Mouse (Mus musculus) midbrain, embryonic 10.5 days (tissue): ENCODE results near the gene Pycr1. TPM values are rescaled to one million over a fixed set of nuclear protein-coding genes. Genes with fewer than 3 reads are reported as not detected.

Source experiments
- DNase-seq: peaks from one replicate; pipeline ENCODE4 v3.0.0-alpha.2; 2017; ENCODE audit warnings: low spot score
- H3K27ac ChIP-seq: fragments of 300-500 bp; sonication (generic); replicated peaks from 2 replicates; pipeline ENCODE4 v1.5.1; 2016; ENCODE audit warnings: mild to moderate bottlenecking
- H3K27me3 ChIP-seq: fragments of 300-500 bp; sonication (generic); 2 replicates; pipeline ENCODE4 v1.6.1; 2016; ENCODE audit warnings: low read depth, mild to moderate bottlenecking; ENCODE audit not compliant: poor library complexity, severe bottlenecking
- H3K36me3 ChIP-seq: fragments of 300-500 bp; sonication (generic); 2 replicates; pipeline ENCODE4 v1.6.1; 2016; ENCODE audit warnings: mild to moderate bottlenecking, moderate library complexity
- H3K4me1 ChIP-seq: fragments of 300-500 bp; sonication (generic); 2 replicates; pipeline ENCODE4 v1.6.1; 2016
- H3K4me3 ChIP-seq: fragments of 300-500 bp; sonication (generic); 2 replicates; pipeline ENCODE4 v1.5.1; 2016; ENCODE audit warnings: mild to moderate bottlenecking, moderate library complexity
- H3K9me3 ChIP-seq: fragments of 300-500 bp; sonication (generic); replicated peaks from 2 replicates; pipeline ENCODE4 v1.6.1; 2016; ENCODE audit warnings: mild to moderate bottlenecking
- WGBS: fragments of 180-500 bp; shearing (Covaris S2); methylation state at CpG from one replicate; pipeline ENCODE4 v1.1.7; 2016; 5-methylcytosine and 5-hydroxymethylcytosine counted together
- polyA plus RNA-seq: library from polyadenylated mRNA; unstranded; fragments of >200 nt; fragmentation: Nextera tagmentation; extraction: Ambion mirVana; gene quantifications from 2 replicates; pipeline ENCODE4 v1.2.1, GENCODE M21; 2016

Pycr1 gene
- polyA plus RNA-seq, 1 experiment from 2014 or later: 43.4 TPM

DNA sequence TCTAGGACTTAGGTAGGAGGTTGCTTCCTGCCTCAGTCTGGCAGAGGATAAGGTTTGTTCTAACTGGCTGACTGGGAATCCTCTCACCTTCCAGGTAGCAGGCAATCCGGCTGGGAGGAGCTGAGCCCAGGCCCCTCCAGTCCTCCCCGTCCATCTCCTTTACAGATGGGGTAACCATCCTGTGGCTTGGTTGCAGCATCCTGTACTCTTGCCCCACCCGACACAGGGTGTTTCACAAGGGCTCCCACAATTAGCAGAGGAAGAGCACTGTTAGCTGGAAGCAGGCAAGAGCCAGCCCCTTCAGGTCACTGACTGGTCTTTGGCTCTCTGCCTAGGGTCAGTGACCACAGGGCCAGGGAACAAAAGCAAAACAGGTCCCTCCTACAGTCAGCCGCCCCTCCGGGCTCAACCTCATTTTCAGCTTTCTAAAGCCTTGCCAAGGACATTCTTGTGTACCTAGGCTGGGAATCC lies 13.1 kb downstream of the Pycr1 start:
- DNase-seq: no peak

DNA sequence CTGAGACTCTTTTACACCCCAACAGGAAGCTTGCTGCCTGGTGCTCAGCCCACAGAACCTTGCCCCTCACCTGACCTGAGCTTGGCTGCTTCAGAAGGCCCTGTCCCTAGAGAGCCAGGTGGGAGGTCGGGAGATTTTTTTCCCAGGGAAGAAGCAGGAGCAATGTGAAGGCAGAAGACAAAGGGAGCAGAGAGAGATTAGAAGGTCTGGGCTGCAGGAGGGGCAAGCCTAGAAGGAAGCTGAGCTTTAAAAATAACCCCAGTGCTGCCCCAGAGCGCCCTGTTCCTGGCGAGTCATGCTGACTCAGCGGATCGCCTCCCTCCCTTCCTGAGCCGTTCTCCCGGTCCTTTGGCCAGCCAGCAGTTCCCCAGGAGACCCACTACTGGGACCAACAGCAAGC lies 13.7 kb downstream of the Pycr1 start:
- Histone ChIP-seq H3K27ac (peak overlapping the region; percentile 55), H3K4me3 (peak overlapping the region; percentile 97), H3K9me3 (no peaks in the 10 kb centered on the region), H3K36me3 (peaks cover 36% of the 10 kb centered on the region), H3K4me1 (peaks cover 64% of the 10 kb centered on the region), H3K27me3 (no peaks in the 10 kb centered on the region)
- WGBS: 27% methylated on average over 7 of the region's 7 CpGs
- DNase-seq: peak; percentile 31

More for the DNA sequence above, 13.1 kb downstream of the Pycr1 start:
- Histone ChIP-seq H3K27me3 (no peaks in the 10 kb centered on the region), H3K27ac (peak overlapping the region; percentile 55), H3K9me3 (no peaks in the 10 kb centered on the region), H3K4me1 (peaks cover 59% of the 10 kb centered on the region), H3K36me3 (peaks cover 36% of the 10 kb centered on the region), H3K4me3 (peak overlapping the region; percentile 97)
- WGBS: 29% methylated on average over 5 of the region's 5 CpGs

DNA sequence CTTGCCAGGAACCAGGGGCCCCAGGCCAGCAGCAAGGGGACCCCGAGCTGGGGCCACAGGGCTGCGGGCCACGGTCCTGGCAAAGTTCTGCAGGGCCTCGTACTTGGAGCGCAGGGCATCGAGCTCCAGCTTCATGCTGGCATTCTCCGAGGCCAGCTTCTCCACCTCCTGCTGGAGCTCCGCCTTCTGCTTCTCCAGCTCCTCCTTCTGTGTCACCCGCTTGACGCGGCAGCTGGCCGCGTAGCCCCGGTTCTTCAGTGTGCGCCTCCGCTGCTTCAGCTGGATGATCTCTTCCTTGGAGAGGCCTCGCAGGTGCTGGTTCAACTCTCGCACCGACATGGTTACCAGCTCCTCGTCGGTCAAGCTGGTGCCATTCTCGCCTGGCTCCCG lies 14.2 kb downstream of the Pycr1 start:
- Histone ChIP-seq H3K9me3 (no peaks in the 10 kb centered on the region), H3K4me3 (peak overlapping the region; percentile 97; the same call in 1 of the 2 replicates), H3K27me3 (no peaks in the 10 kb centered on the region), H3K36me3 (peaks cover 36% of the 10 kb centered on the region), H3K4me1 (peaks cover 64% of the 10 kb centered on the region), H3K27ac (no peak overlapping the region; the same call in 1 of the 2 replicates)
- WGBS: 72% methylated on average over 23 of the region's 23 CpGs
- DNase-seq: no peak

DNA sequence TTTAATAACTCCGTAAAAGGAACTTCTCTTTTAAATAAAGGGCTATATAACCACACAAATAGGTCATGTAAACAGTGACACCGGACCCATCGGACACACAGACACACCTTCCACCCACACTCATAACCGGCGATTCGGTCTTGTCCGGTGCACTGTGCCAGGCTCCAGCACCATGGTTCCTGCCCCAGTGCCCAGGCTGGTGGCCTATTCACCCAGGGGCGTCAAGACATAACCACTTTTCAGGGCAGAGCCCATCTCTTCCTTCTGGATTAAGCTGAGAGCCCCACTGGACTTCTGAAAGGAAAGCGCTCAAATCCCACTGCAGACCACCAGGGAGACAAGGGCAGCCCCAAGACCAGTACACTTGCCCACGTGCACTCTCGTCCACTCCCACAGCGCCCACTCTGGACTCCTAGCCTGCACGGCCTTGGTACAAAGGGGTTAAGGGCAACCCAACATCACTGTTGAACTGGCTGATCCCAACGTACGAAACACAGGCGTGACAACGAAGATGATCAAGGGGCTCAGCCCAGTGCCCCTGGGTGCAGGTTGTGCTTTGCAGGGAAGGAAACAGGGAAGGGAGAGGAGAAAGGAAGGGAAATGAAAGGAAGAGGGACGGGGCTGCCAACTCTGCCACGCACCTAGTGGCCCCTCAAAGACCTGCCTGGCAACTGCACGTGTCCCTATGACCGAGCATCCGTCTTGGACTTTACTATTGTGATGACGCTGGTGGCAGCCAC lies 14.8 kb downstream of the Pycr1 start:
- DNase-seq: no peak
- H3K9me3 ChIP-seq: no peaks in the 10 kb centered on the region
- 96% methylated on average over 23 of the region's 23 CpGs for WGBS
- H3K4me1 ChIP-seq: peaks cover 64% of the 10 kb centered on the region
- no peak overlapping the region; the same call in 1 of the 2 replicates for H3K27ac ChIP-seq
- H3K4me3 ChIP-seq: peak overlapping the region; percentile 97; the same call in 1 of the 2 replicates
- peaks cover 36% of the 10 kb centered on the region for H3K36me3 ChIP-seq
- no peaks in the 10 kb centered on the region for H3K27me3 ChIP-seq

DNA sequence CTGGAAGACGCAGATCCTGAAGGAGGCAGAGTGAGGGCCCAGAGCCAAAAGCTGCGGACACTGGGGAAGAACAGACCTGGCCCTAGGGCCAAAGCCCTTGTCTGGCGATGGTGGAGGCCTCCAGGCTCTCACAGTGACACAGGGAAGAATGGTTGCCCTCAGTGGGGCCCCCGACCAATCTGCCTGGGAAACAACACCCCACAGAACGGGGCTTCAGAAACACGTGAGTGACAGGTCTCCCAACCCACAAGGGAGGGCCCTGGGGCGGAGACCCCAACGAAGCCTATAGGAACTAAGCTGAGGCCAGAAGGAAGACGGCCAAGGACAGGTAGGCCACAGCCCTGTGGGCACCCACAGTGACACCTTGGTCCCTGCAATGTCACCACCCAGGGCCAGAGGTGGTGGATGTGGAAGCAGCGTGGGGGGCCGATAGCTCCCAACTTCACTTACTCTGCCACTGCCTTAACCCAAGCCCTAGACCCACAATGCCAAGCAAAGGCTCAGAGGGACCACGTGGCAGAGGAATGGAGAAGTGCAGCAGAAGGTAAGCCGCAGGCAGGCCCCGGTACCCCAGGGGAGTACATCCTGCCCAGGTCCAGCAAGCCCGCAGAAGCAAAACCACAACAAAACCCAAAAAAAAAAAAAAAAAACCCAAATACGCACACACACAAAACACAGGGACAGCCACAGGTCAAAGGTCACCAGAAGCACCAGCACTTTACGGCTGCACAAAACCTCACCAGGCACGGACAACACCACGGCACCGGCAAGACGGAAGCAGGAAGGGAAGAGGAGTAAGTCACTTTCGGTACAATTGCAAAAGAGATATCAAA lies 15.9 kb downstream of the Pycr1 start:
- H3K4me3 ChIP-seq: peak overlapping the region; percentile 7
- no peaks in the 10 kb centered on the region for H3K27me3 ChIP-seq
- H3K27ac ChIP-seq: no peak overlapping the region
- H3K9me3 ChIP-seq: no peaks in the 10 kb centered on the region
- 83% methylated on average over 22 of the region's 22 CpGs for WGBS
- peaks cover 65% of the 10 kb centered on the region for H3K4me1 ChIP-seq
- H3K36me3 ChIP-seq: peaks cover 45% of the 10 kb centered on the region
- no peak for DNase-seq

DNA sequence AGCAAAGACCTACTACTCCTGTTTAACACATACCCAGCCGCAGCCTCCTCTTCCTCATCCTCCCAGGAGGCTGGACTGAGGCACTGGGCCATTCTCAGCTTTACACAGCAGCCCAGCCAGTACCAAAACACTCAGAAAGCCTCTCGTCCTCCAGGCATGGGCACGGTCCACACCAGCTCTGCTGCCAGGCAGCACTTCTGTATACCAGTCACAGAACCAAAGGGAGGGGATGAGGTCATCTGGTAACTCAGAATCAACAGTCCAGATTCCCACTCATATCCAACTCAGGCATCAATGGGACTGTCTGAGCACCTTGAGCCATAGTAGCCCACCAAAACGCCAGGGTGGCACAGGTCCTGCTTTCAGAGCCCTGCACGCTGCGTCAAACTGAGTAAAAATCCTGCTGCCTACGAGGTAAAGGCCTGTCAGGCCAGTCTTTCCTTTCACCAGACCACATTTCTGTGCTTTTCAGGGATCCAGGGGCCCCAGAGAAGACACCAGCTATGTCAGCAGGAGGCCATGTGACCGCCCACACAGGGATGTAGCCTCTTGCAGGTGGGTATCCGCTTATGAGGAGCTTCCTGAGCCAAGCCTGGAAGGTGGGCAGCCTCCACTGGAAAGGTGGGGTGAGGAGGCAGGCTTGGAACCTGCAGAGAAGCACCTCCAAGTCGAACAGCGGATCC lies 16.6 kb downstream of the Pycr1 start:
- 90% methylated on average over 11 of the region's 11 CpGs for WGBS
- no peak overlapping the region for H3K27ac ChIP-seq
- H3K9me3 ChIP-seq: no peaks in the 10 kb centered on the region
- no peak for DNase-seq
- H3K4me1 ChIP-seq: peaks cover 58% of the 10 kb centered on the region
- H3K4me3 ChIP-seq: peak overlapping the region; percentile 7
- H3K36me3 ChIP-seq: peaks cover 52% of the 10 kb centered on the region
- no peaks in the 10 kb centered on the region for H3K27me3 ChIP-seq

DNA sequence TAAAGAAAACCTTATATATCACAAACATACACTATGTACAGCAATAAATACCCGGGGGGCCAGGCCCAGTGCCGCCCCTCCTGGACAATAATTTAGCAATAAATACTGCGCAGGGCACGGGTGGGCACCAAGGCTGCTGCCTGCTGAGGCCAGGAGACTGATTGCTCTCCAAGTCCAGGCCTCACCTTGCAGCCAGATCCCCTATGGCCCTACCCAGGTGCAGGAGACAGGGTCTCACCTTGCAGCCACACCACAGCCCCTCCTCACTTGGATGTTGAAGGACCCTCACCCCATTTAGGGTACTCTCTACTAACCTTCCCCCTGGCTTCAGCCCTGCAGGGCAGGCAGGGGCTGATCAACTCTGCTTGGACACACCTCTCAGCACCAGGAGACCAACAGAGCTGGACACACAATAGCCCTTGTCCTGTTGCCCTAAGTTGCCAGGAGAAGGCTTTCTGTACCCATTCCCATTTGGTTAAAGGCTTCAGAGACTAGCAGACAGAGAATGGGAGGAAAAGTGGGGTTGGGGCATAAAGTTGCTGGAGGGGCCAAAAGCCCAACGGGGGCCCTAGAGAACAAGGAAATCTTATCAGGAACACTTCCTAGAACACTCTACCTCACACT lies 18.3 kb downstream of the Pycr1 start, which contains the start of gene Sirt7:
Sirt7 (minus strand) TSS at position 89 of the 624 bp plus-strand sequence.
- Histone ChIP-seq H3K27me3 (no peaks in the 10 kb centered on the region), H3K4me1 (peaks cover 41% of the 10 kb centered on the region), H3K36me3 (peaks cover 67% of the 10 kb centered on the region), H3K27ac (peak within 1 kb of the TSS; percentile 85), H3K9me3 (no peaks in the 10 kb centered on the region), H3K4me3 (peak within 1 kb of the TSS; percentile 97)
- DNase-seq: no peak
- WGBS: 22% methylated on average over 5 of the region's 5 CpGs

DNA sequence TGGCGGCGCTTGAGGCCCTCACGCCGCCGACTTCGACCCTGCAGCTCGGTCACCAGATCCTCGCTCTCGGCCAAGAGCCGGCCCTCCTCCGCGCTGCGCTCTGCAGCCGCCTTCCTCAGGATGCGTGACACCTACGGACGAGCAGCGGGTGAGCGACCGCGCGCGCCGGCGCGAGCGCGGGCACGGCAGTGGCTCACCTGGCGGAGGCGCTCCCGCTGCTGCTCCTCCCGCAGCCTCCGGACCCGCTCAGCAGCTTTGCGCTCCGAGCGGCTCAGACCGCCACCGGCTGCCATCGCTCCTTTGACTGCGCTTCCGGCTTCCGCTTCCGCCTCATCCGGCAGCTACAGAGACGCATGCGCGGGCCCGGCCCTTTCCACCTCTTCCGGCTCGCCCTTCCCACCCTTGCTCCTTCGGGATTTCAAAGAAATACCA lies 18.9 kb downstream of the Pycr1 start:
- no peaks in the 10 kb centered on the region for H3K9me3 ChIP-seq
- peak overlapping the region; percentile 85 for H3K27ac ChIP-seq
- WGBS: under 1% methylated on average over 52 of the region's 53 CpGs
- peaks cover 69% of the 10 kb centered on the region for H3K36me3 ChIP-seq
- H3K4me1 ChIP-seq: peaks cover 35% of the 10 kb centered on the region
- peak overlapping the region; percentile 97 for H3K4me3 ChIP-seq
- DNase-seq: peak; percentile 87
- H3K27me3 ChIP-seq: no peaks in the 10 kb centered on the region

DNA sequence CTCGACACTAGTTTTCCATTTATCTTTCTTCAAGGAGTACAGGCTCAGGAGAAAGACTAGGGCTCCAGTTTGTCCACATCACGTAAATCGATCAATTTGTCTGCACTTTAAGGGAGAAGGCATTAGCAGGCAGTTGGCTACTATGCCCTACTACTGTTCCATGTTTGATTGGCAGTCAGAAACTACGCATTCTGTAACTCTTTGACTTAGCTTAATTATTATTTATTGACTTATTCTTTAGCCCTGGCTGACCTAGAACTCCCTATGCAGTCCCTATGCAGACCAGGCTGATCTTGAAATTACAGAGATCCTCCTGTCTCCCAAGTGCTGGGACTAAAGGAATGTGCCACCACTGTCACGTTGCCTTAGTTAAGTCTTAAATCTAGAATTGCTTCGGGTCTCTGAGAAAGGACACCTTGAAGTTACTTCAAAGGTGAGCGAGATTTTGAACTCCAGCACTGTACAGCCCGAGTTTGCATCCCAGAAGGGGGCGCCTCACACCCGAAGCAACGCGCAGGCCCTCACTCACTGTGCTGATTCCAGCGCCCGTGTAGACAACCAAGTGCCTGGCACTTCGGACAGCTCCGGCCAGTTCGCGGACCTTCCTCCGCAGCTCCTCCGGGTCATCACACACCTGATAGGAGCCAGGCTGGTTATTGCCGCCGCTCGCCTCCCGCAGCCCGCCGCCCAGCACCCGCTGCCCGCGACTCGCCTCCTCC lies 19.4 kb downstream of the Pycr1 start:
- H3K27ac ChIP-seq: peak overlapping the region; percentile 85
- H3K4me1 ChIP-seq: peaks cover 30% of the 10 kb centered on the region
- no peaks in the 10 kb centered on the region for H3K27me3 ChIP-seq
- peak; percentile 62 for DNase-seq
- H3K9me3 ChIP-seq: no peaks in the 10 kb centered on the region
- peaks cover 69% of the 10 kb centered on the region for H3K36me3 ChIP-seq
- 12% methylated on average over 30 of the region's 30 CpGs for WGBS
- peak overlapping the region; percentile 97 for H3K4me3 ChIP-seq

DNA sequence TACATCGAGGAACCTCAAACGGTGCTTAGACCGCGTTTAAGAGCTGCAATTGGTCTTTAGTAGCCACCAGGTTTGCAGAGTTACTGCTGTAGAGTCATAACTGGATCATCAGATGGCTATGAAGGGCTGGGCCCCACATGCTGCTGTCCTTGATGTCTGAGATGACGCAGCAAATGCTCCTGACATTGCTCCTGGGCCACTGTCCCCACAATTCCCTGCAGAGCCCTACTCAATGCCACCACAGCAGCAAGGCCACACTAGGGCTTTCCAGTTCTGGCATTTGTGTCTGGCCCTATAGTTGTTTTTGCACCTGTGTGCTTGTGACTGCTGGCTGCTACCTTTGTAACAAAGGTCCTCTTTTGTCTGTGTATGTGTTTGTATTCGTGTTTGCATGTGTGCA lies 20.8 kb downstream of the Pycr1 start:
- WGBS: 92% methylated on average over 6 of the region's 6 CpGs
- no peaks in the 10 kb centered on the region for H3K9me3 ChIP-seq
- peaks cover 34% of the 10 kb centered on the region for H3K4me1 ChIP-seq
- no peak overlapping the region for H3K27ac ChIP-seq
- DNase-seq: no peak
- no peaks in the 10 kb centered on the region for H3K27me3 ChIP-seq
- H3K36me3 ChIP-seq: peaks cover 72% of the 10 kb centered on the region
- H3K4me3 ChIP-seq: no peak overlapping the region

DNA sequence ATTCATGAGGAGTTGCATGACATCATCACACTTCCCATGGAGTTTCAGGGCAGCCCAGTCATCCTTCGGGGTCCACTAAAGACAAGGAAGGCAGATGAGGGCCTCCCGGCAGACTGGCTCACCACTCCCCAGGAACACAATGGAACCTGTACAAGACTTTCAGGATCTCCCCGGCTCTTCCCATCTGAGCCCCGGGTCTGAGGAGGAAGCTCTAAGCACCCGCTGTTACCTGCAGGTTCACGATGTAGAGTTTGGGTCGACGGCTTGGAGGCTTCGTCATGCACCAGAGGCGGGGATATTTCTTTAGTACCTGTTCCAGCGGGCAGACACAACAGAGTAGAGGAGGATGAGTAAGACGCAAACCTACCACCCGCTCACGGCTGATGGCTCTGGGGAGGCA lies 23.4 kb downstream of the Pycr1 start:
- WGBS: 94% methylated on average over 14 of the region's 14 CpGs
- no peak for DNase-seq
- H3K27ac ChIP-seq: no peak overlapping the region
- H3K4me3 ChIP-seq: no peak overlapping the region
- H3K9me3 ChIP-seq: no peaks in the 10 kb centered on the region
- H3K4me1 ChIP-seq: peaks cover 47% of the 10 kb centered on the region
- H3K36me3 ChIP-seq: peaks cover 66% of the 10 kb centered on the region
- H3K27me3 ChIP-seq: no peaks in the 10 kb centered on the region
